Mouse (Mus musculus) embryonic facial prominence, embryonic 13.5 days (tissue): ENCODE results near the gene Krr1. TPM values are rescaled to one million over a fixed set of nuclear protein-coding genes. Genes with fewer than 3 reads are reported as not detected.
A peak's percentile ranks its signal among the peaks of the same experiment; 100 is the strongest.

ENCODE experiments used
- ATAC-seq: fragments of 200-750 bp; cut with Nextera tagmentation; 2 replicates; pipeline ENCODE4 v1.8.0; 2017; ENCODE audit warnings: low read depth; ENCODE audit not compliant: insufficient number of reproducible peaks, insufficient read depth, low FRiP score, low TSS enrichment
- H3K27ac ChIP-seq: fragments of 300-500 bp; sonication (generic); 2 replicates; pipeline ENCODE4 v1.5.1; 2015; ENCODE audit warnings: moderate library complexity, mild to moderate bottlenecking, inconsistent platforms
- H3K27me3 ChIP-seq: fragments of 300-500 bp; sonication (generic); 2 replicates; pipeline ENCODE4 v1.6.1; 2015; ENCODE audit warnings: mild to moderate bottlenecking, inconsistent platforms
- H3K36me3 ChIP-seq: fragments of 300-500 bp; sonication (generic); 2 replicates; pipeline ENCODE4 v1.6.1; 2015; ENCODE audit warnings: mild to moderate bottlenecking, inconsistent platforms
- H3K4me1 ChIP-seq: fragments of 300-500 bp; sonication (generic); 2 replicates; pipeline ENCODE4 v1.6.1; 2015; ENCODE audit warnings: inconsistent platforms
- H3K4me2 ChIP-seq: fragments of 300-500 bp; sonication (generic); 2 replicates; pipeline ENCODE4 v1.6.1; 2015; ENCODE audit warnings: moderate library complexity, mild to moderate bottlenecking, inconsistent platforms
- H3K4me3 ChIP-seq: fragments of 300-500 bp; sonication (generic); 2 replicates; pipeline ENCODE4 v1.5.1; 2015; ENCODE audit warnings: mild to moderate bottlenecking, inconsistent platforms
- H3K9ac ChIP-seq: fragments of 300-500 bp; sonication (generic); 2 replicates; pipeline ENCODE4 v1.6.1; 2015; ENCODE audit warnings: mild to moderate bottlenecking, inconsistent platforms
- H3K9me3 ChIP-seq: fragments of 300-500 bp; sonication (generic); 2 replicates; pipeline ENCODE4 v1.6.1; 2016; ENCODE audit warnings: inconsistent platforms
- WGBS: fragments of 180-500 bp; shearing (Covaris S2); methylation state at CpG from one replicate; pipeline ENCODE4 v1.1.7; 2015; ENCODE audit warnings: mixed read lengths; 5-methylcytosine and 5-hydroxymethylcytosine counted together
- polyA plus RNA-seq: library from polyadenylated mRNA; unstranded; fragments of >200 nt; fragmentation: Nextera tagmentation; extraction: Ambion mirVana; gene quantifications from 2 replicates; pipeline ENCODE4 v1.2.1, GENCODE M21; 2015

Krr1 gene
- polyA plus RNA-seq = 47.2 and 50.3 TPM in 2 replicates

GRCm38 (mm10) chr10:111972542-111973361 is at the start of gene Krr1:
Krr1 (plus strand) TSS chr10:111972664.
- ATAC-seq = peak; percentile 94
- Histone ChIP-seq H3K36me3 (peaks cover 16% of the 10 kb centered on the region), H3K9me3 (no peaks in the 10 kb centered on the region), H3K4me3 (peak within 1 kb of the TSS; percentile 96), H3K27ac (peak within 1 kb of the TSS; percentile 72), H3K4me2 (peak within 1 kb of the TSS; percentile 80), H3K27me3 (no peaks in the 10 kb centered on the region), H3K4me1 (peaks cover 8% of the 10 kb centered on the region), H3K9ac (peak within 1 kb of the TSS; percentile 93)
- WGBS = under 1% methylated on average over 51 of the region's 51 CpGs

GRCm38 (mm10) chr10:111923503-111924135 is 48.8 kb upstream of the Krr1 start:
- WGBS = 78% methylated on average over 4 of the region's 4 CpGs
- Histone ChIP-seq H3K4me2 (no peak overlapping the region), H3K36me3 (no peaks in the 10 kb centered on the region), H3K4me3 (no peak overlapping the region), H3K4me1 (peaks cover 11% of the 10 kb centered on the region), H3K27me3 (no peaks in the 10 kb centered on the region), H3K9ac (no peak overlapping the region), H3K27ac (no peak overlapping the region), H3K9me3 (no peaks in the 10 kb centered on the region)
- no peak for ATAC-seq

GRCm38 (mm10) chr10:111924141-111924540 is 48.3 kb upstream of the Krr1 start:
- H3K4me1 ChIP-seq = peaks cover 15% of the 10 kb centered on the region
- no peaks in the 10 kb centered on the region for H3K9me3 ChIP-seq
- H3K4me2 ChIP-seq = no peak overlapping the region
- no peak overlapping the region for H3K9ac ChIP-seq
- no peak overlapping the region for H3K4me3 ChIP-seq
- H3K27ac ChIP-seq = no peak overlapping the region
- H3K27me3 ChIP-seq = no peaks in the 10 kb centered on the region
- 49% methylated on average over 3 of the region's 3 CpGs for WGBS
- no peak for ATAC-seq
- H3K36me3 ChIP-seq = no peaks in the 10 kb centered on the region

GRCm38 (mm10) chr10:111924716-111925488 is 47.6 kb upstream of the Krr1 start:
- peaks cover 15% of the 10 kb centered on the region for H3K4me1 ChIP-seq
- no peaks in the 10 kb centered on the region for H3K36me3 ChIP-seq
- H3K4me2 ChIP-seq = peak overlapping the region; percentile 46
- 0 out of 2 replicates have a peak, but pooled peaks have one; percentile 6 for ATAC-seq
- 22% methylated on average over 12 of the region's 12 CpGs for WGBS
- H3K27me3 ChIP-seq = no peaks in the 10 kb centered on the region
- H3K9me3 ChIP-seq = no peaks in the 10 kb centered on the region
- no peak overlapping the region for H3K9ac ChIP-seq
- H3K27ac ChIP-seq = no peak overlapping the region
- 0 out of 2 replicates have a peak overlapping the region, but pooled peaks have one; percentile 16 for H3K4me3 ChIP-seq

- 0 out of 2 replicates have a peak overlapping the region, but pooled peaks have one; percentile 16 for H3K4me3 ChIP-seq
- peak overlapping the region; percentile 46 for H3K4me2 ChIP-seq
- no peaks in the 10 kb centered on the region for H3K27me3 ChIP-seq
- H3K9me3 ChIP-seq = no peaks in the 10 kb centered on the region
- no peaks in the 10 kb centered on the region for H3K36me3 ChIP-seq
- ATAC-seq = peak; percentile 62; the same call in 1 of the 2 replicates
- H3K4me1 ChIP-seq = peaks cover 15% of the 10 kb centered on the region
- no peak overlapping the region for H3K27ac ChIP-seq
- H3K9ac ChIP-seq = no peak overlapping the region
- WGBS = 2% methylated on average over 10 of the region's 10 CpGs
Measured at GRCm38 (mm10) chr10:111925489-111925860, 47.0 kb upstream of the Krr1 start.

GRCm38 (mm10) chr10:111932621-111933345 is 39.7 kb upstream of the Krr1 start:
- no peak for ATAC-seq
- no peak overlapping the region for H3K9ac ChIP-seq
- H3K36me3 ChIP-seq = no peaks in the 10 kb centered on the region
- H3K27me3 ChIP-seq = no peaks in the 10 kb centered on the region
- 34% methylated on average over 11 of the region's 11 CpGs for WGBS
- no peak overlapping the region for H3K4me3 ChIP-seq
- H3K27ac ChIP-seq = no peak overlapping the region
- peaks cover 7% of the 10 kb centered on the region; the same call in 1 of the 2 replicates for H3K4me1 ChIP-seq
- no peak overlapping the region for H3K4me2 ChIP-seq
- no peaks in the 10 kb centered on the region for H3K9me3 ChIP-seq

- ATAC-seq = no peak
- Histone ChIP-seq H3K4me3 (no peak overlapping the region), H3K27me3 (no peaks in the 10 kb centered on the region), H3K9ac (no peak overlapping the region), H3K4me2 (no peak overlapping the region), H3K4me1 (0 out of 2 replicates have a peak, but pooled peaks cover 3% of the 10 kb centered on the region), H3K36me3 (no peaks in the 10 kb centered on the region), H3K27ac (no peak overlapping the region), H3K9me3 (no peaks in the 10 kb centered on the region)
- WGBS = 82% methylated on average over 2 of the region's 2 CpGs
Measured at GRCm38 (mm10) chr10:111935207-111935606, 37.3 kb upstream of the Krr1 start.

GRCm38 (mm10) chr10:111936021-111936420 is 36.4 kb upstream of the Krr1 start:
- 76% methylated on average over 4 of the region's 4 CpGs for WGBS
- no peak overlapping the region for H3K4me3 ChIP-seq
- H3K4me1 ChIP-seq = 0 out of 2 replicates have a peak, but pooled peaks cover 3% of the 10 kb centered on the region

GRCm38 (mm10) chr10:111936491-111937145 is 35.8 kb upstream of the Krr1 start:
- H3K27me3 ChIP-seq = no peaks in the 10 kb centered on the region
- no peak overlapping the region for H3K4me2 ChIP-seq
- 0 out of 2 replicates have a peak, but pooled peaks cover 3% of the 10 kb centered on the region for H3K4me1 ChIP-seq
- no peaks in the 10 kb centered on the region for H3K36me3 ChIP-seq
- no peaks in the 10 kb centered on the region for H3K9me3 ChIP-seq
- H3K4me3 ChIP-seq = no peak overlapping the region
- WGBS = 65% methylated on average over 13 of the region's 13 CpGs
- no peak overlapping the region for H3K9ac ChIP-seq
- ATAC-seq = no peak
- no peak overlapping the region for H3K27ac ChIP-seq

More at GRCm38 (mm10) chr10:111936021-111936420, 36.4 kb upstream of the Krr1 start:
- ATAC-seq = no peak
- Histone ChIP-seq H3K27me3 (no peaks in the 10 kb centered on the region), H3K9ac (no peak overlapping the region), H3K4me2 (no peak overlapping the region), H3K27ac (no peak overlapping the region), H3K36me3 (no peaks in the 10 kb centered on the region), H3K9me3 (no peaks in the 10 kb centered on the region)

- no peaks in the 10 kb centered on the region for H3K36me3 ChIP-seq
- H3K4me3 ChIP-seq = no peak overlapping the region
- no peak overlapping the region for H3K4me2 ChIP-seq
- H3K9ac ChIP-seq = no peak overlapping the region
- no peaks in the 10 kb centered on the region for H3K27me3 ChIP-seq
- H3K4me1 ChIP-seq = 0 out of 2 replicates have a peak, but pooled peaks cover 3% of the 10 kb centered on the region
- no peaks in the 10 kb centered on the region for H3K9me3 ChIP-seq
- no peak for ATAC-seq
- no peak overlapping the region for H3K27ac ChIP-seq
- WGBS = 81% methylated on average over 5 of the region's 5 CpGs
Measured at GRCm38 (mm10) chr10:111937146-111937534, 35.3 kb upstream of the Krr1 start.
